Mouse (Mus musculus) lung, embryonic 15.5 days (tissue): ENCODE measurements at regions not wholly inside any gene's neighbourhood (a gene's known extent, or its start where the extent isn't known, plus 50 kb on each side); places are given as distances from the start of the nearest gene placed in this dataset.

Experiments used
- ATAC-seq: fragments of 200-750 bp; cut with Nextera tagmentation; 2 replicates; pipeline ENCODE4 v1.8.0; 2017; ENCODE audit warnings: moderate number of reproducible peaks, borderline replicate concordance; ENCODE audit not compliant: low FRiP score, low TSS enrichment; ENCODE audit errors: extremely low read depth
- H3K27ac ChIP-seq: fragments of 300-500 bp; sonication (generic); 2 replicates; pipeline ENCODE4 v1.5.1; 2015; ENCODE audit warnings: moderate library complexity, mild to moderate bottlenecking, inconsistent platforms
- H3K27me3 ChIP-seq: fragments of 300-500 bp; sonication (generic); 2 replicates; pipeline ENCODE4 v1.6.1; 2015; ENCODE audit warnings: inconsistent platforms
- H3K36me3 ChIP-seq: fragments of 300-500 bp; sonication (generic); 2 replicates; pipeline ENCODE4 v1.6.1; 2015; ENCODE audit warnings: inconsistent platforms
- H3K4me1 ChIP-seq: fragments of 300-500 bp; sonication (generic); 2 replicates; pipeline ENCODE4 v1.6.1; 2015; ENCODE audit warnings: inconsistent platforms
- H3K4me2 ChIP-seq: fragments of 300-500 bp; sonication (generic); 2 replicates; pipeline ENCODE4 v1.6.1; 2015; ENCODE audit warnings: inconsistent platforms, mild to moderate bottlenecking, moderate library complexity
- H3K4me3 ChIP-seq: fragments of 300-500 bp; sonication (generic); 2 replicates; pipeline ENCODE4 v1.5.1; 2015; ENCODE audit warnings: mild to moderate bottlenecking, inconsistent platforms
- H3K9ac ChIP-seq: fragments of 300-500 bp; sonication (generic); 2 replicates; pipeline ENCODE4 v1.6.1; 2015; ENCODE audit warnings: inconsistent platforms
- H3K9me3 ChIP-seq: fragments of 300-500 bp; sonication (generic); 2 replicates; pipeline ENCODE4 v1.6.1; 2016; ENCODE audit warnings: inconsistent platforms
- WGBS: fragments of 180-500 bp; shearing (Covaris S2); methylation state at CpG from one replicate; pipeline ENCODE4 v1.1.7; 2015; 5-methylcytosine and 5-hydroxymethylcytosine counted together

DNA sequence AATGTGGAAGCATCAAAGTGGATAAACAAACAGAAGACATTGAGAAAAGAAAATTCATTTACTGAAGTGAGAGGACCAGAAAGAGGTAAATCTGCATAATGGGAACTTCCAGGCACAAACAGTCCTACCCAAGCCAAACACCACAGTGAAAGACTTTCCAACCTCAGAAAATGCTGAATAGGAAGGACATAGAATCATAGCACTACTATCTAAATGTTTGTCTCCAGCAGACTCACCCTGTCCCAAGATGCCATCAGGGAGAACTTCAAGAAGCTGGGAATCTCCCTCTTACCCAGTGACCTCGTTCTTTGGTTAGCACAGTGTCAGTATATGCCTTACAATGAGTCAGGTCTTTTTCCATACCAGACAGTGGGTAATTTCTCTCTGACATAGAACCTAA, 783.4 kb downstream of the Stpg2 start:
- no peak for ATAC-seq
- no peak overlapping the region for H3K4me3 ChIP-seq
- no peaks in the 10 kb centered on the region for H3K4me1 ChIP-seq
- no peak overlapping the region for H3K9ac ChIP-seq
- H3K4me2 ChIP-seq: no peak overlapping the region
- H3K9me3 ChIP-seq: no peaks in the 10 kb centered on the region
- no peak overlapping the region for H3K27ac ChIP-seq
- WGBS: 63% methylated on average over 1 of the region's 1 CpGs
- H3K27me3 ChIP-seq: no peaks in the 10 kb centered on the region
- H3K36me3 ChIP-seq: no peaks in the 10 kb centered on the region

DNA sequence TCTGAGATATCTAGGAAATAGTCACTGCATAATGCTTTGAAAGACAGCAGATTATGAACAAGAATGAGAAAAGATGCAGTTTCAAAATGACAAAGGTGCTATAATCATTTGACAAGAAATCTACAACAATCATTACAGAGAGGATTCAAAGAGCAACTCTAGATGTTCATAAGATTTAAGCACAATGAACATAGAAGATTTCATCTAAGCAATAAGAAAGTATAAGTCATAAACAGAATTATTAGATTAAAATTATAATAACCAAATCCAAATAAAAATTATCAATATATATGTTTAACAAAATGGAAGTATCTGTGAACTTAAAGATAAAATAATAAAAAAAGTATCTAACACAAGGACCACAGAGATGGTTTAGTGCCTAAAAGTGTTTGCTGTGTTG, 783.9 kb downstream of the Stpg2 start:
- no peak overlapping the region for H3K9ac ChIP-seq
- no peak for ATAC-seq
- no peaks in the 10 kb centered on the region for H3K4me1 ChIP-seq

DNA sequence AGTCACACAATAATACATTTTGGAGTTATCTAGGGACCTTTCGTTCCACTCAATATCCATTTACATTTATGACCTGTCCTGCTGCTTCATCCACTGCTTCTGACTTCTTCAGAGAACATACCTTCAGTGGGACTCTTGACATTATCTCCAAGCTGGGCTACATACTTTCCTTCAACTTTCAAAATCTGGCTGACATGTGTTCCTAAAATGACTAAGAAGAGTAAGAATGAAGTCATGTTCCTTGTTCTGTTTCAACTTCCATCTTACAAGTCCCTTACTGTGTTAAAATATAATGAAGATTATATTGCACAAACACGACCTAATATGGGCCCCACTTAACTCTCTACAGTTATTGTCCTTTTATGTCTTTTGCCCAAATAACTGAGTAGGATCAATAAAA, 807.0 kb downstream of the Stpg2 start:
- no peak for ATAC-seq
- 74% methylated on average over 2 of the region's 2 CpGs for WGBS
- H3K27me3 ChIP-seq: no peaks in the 10 kb centered on the region

More for the DNA sequence above, 783.9 kb downstream of the Stpg2 start:
- no peak overlapping the region for H3K4me2 ChIP-seq
- H3K36me3 ChIP-seq: no peaks in the 10 kb centered on the region
- no peaks in the 10 kb centered on the region for H3K27me3 ChIP-seq
- H3K9me3 ChIP-seq: no peaks in the 10 kb centered on the region
- no peak overlapping the region for H3K27ac ChIP-seq
- H3K4me3 ChIP-seq: no peak overlapping the region

DNA sequence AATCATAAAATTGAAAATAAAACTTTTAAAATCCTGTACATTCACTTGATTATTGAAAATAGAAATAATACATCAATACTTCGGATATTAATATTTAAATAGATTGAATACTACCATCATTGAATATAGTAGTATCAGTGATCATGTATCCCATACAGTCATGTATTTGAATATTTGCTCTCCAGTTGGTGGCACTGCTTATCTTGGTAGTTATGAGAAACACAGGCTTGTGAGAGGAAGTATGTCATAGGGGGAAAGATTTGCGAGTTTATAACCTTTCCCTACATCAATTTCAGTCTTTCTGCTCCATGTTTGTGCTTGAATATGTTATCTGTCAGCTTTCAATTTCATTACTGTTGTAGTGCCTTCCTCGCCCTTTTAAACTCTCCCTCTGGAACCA, 828.6 kb downstream of the Stpg2 start:
- Histone ChIP-seq H3K27me3 (no peaks in the 10 kb centered on the region), H3K4me2 (no peak overlapping the region), H3K9me3 (no peaks in the 10 kb centered on the region), H3K36me3 (no peaks in the 10 kb centered on the region), H3K9ac (no peak overlapping the region), H3K4me1 (no peaks in the 10 kb centered on the region), H3K27ac (no peak overlapping the region), H3K4me3 (no peak overlapping the region)
- WGBS: 71% methylated on average over 3 of the region's 3 CpGs
- ATAC-seq: no peak

More for the DNA sequence above, 807.0 kb downstream of the Stpg2 start:
- Histone ChIP-seq H3K9ac (no peak overlapping the region), H3K27ac (no peak overlapping the region), H3K4me1 (no peaks in the 10 kb centered on the region), H3K9me3 (no peaks in the 10 kb centered on the region), H3K4me3 (no peak overlapping the region), H3K36me3 (no peaks in the 10 kb centered on the region), H3K4me2 (no peak overlapping the region)

DNA sequence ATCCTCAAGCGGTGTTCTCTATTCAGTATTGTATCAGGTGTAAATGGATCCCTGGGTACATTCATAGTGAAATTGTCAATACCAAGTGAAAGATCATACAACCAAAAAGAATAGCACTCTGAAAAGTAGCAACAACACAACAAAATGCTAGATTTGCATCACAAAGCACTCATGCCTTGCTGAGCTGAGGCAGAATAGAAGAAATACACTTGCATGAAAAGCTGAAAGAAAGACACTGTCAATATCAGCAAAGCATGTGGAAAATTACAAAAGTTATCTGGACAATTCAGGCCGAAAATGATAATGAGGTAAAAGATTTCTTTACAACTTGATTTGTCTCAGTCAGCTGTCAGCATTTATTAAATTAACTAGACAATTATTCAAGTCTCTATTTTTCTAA, 829.6 kb downstream of the Stpg2 start:
- no peak overlapping the region for H3K27ac ChIP-seq
- H3K36me3 ChIP-seq: no peaks in the 10 kb centered on the region
- no peak overlapping the region for H3K4me2 ChIP-seq
- H3K4me1 ChIP-seq: no peaks in the 10 kb centered on the region
- no peak overlapping the region for H3K4me3 ChIP-seq
- no peaks in the 10 kb centered on the region for H3K27me3 ChIP-seq
- H3K9ac ChIP-seq: no peak overlapping the region
- no peak for ATAC-seq
- WGBS: 84% methylated on average over 2 of the region's 2 CpGs
- no peaks in the 10 kb centered on the region for H3K9me3 ChIP-seq

DNA sequence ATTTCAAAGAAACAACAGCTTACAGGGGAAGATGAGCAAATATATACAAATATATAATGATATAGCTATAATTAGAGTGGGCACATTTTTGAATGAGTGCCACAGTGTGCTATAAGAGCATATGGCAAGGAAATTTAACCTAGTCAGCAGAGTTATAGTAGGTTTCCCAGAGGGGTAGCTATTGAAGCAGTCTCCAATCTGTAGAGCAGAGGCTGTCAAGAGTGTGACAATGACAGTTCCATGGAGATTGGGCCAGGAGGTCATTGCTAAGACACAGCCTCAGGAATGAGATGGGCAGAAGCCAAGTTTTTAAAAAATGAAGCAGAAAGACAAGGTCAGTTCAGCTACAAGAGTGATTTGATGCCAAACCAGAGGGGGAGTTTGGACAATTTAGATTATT, 839.4 kb downstream of the Stpg2 start:
- ATAC-seq: no peak
- Histone ChIP-seq H3K4me2 (no peak overlapping the region), H3K9ac (no peak overlapping the region), H3K9me3 (no peaks in the 10 kb centered on the region), H3K27ac (no peak overlapping the region), H3K4me1 (no peaks in the 10 kb centered on the region), H3K27me3 (no peaks in the 10 kb centered on the region), H3K36me3 (no peaks in the 10 kb centered on the region), H3K4me3 (no peak overlapping the region)

DNA sequence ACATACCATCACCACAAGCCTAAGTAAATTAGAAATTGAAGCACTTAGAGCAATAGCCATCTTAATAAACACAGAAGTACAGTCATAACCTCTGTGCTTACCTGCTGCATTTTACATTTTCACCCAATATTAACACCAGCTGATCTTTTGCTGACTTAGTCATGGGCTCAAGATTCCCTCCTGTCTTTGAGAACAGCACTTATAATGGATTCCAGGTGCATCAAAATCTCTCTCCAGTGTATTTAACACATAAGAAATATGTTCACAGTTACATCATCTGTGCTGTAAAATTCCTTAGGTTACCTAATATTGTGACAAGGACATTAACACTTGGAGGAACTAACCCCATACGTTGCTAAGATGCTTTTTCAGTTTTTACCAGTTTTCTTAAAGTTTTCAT, 849.1 kb downstream of the Stpg2 start:
- ATAC-seq: no peak
- Histone ChIP-seq H3K4me2 (no peak overlapping the region), H3K27ac (no peak overlapping the region), H3K9me3 (no peaks in the 10 kb centered on the region), H3K27me3 (no peaks in the 10 kb centered on the region), H3K4me3 (no peak overlapping the region), H3K4me1 (no peaks in the 10 kb centered on the region), H3K9ac (no peak overlapping the region), H3K36me3 (no peaks in the 10 kb centered on the region)
- WGBS: 50% methylated on average over 1 of the region's 1 CpGs

DNA sequence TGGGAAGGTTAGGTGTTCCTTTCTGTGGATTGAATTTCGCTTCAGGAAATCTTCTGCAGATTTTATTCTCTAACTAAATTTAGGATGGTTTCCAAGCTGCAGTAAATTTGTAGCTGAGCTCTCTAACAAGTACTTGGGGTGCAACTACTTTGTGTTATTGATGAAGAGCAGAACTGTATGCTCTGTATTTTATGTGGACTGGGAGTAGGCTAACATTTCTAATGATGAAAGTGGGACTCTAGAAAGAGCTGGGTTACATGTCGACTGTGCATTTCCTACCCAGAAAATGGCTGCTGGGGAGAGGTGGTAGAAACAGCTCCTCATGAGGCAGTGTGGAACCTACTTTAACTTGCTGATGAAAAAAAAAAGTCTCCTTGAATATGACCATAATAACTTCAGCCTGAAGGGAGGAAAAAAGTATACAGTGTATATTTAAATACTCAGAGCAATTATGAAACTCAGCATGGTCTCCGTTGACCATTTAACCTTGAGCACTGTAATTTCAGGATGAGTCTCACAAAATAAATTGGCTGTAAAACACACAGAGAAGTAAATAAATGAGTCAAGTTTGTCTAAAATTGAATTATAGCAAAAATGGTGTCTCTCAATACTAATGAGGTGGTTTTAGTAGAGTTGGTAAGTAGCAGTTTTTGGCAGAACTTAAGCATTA, 852.6 kb downstream of the Stpg2 start:
- no peak for ATAC-seq
- H3K4me2 ChIP-seq: no peak overlapping the region
- H3K9me3 ChIP-seq: no peaks in the 10 kb centered on the region
- 81% methylated on average over 3 of the region's 3 CpGs for WGBS
- H3K9ac ChIP-seq: no peak overlapping the region
- no peak overlapping the region for H3K27ac ChIP-seq
- no peaks in the 10 kb centered on the region for H3K4me1 ChIP-seq
- H3K36me3 ChIP-seq: no peaks in the 10 kb centered on the region
- no peaks in the 10 kb centered on the region for H3K27me3 ChIP-seq
- H3K4me3 ChIP-seq: no peak overlapping the region

DNA sequence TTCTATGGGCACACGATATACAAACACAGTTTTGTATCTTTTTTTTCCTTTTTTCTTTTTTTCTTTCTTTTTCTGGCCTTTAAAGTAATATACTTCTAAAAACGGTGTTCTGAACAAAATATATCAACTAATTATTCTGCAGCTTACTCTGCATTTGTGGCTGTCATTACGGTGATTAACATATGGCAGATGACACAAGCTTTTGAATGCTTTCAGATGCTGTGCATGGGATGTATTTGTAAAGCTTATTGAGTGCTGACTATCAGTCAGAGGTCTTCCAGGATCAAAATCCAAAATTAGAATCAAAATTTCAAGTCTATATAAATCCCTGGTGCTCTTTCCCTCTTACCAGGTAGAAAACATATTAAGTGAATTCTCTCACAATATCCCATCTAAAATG, 853.6 kb downstream of the Stpg2 start:
- Histone ChIP-seq H3K9ac (no peak overlapping the region), H3K4me1 (no peaks in the 10 kb centered on the region), H3K4me2 (no peak overlapping the region), H3K9me3 (no peaks in the 10 kb centered on the region), H3K27me3 (no peaks in the 10 kb centered on the region), H3K27ac (no peak overlapping the region), H3K4me3 (no peak overlapping the region), H3K36me3 (no peaks in the 10 kb centered on the region)
- ATAC-seq: no peak
- WGBS: 75% methylated on average over 3 of the region's 3 CpGs

DNA sequence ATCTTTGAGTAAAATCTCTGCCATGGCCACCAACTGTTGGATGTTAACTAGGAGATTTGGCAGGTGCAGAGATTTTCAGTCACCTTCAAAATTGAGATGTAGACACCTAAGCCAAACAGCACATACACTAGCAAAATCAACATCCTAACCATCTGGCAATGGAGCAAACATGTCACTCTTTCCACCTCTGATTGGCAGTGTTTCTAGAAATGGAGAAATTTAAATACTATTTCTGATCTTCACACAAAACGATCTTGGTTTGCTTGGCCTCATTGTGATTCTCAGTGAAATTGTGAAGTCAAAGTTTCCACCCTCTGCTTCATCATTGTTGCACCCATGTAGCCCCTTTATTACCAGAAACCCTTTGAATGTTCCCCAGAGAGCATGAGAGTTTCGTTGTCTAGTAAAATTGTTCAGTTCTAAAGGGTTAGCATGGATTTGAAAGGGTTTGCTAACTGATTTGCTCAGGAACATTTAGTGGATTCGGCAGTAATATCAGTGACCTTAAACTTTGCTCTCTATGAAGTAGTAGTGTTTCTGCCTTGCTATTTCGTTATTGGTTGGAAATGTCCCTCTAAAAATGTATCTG, 854.1 kb downstream of the Stpg2 start:
- no peaks in the 10 kb centered on the region for H3K36me3 ChIP-seq
- no peak overlapping the region for H3K9ac ChIP-seq
- H3K4me3 ChIP-seq: no peak overlapping the region
- no peak overlapping the region for H3K4me2 ChIP-seq
- H3K9me3 ChIP-seq: no peaks in the 10 kb centered on the region
- ATAC-seq: no peak
- 76% methylated on average over 4 of the region's 4 CpGs for WGBS
- no peaks in the 10 kb centered on the region for H3K27me3 ChIP-seq
- no peak overlapping the region for H3K27ac ChIP-seq
- H3K4me1 ChIP-seq: no peaks in the 10 kb centered on the region

DNA sequence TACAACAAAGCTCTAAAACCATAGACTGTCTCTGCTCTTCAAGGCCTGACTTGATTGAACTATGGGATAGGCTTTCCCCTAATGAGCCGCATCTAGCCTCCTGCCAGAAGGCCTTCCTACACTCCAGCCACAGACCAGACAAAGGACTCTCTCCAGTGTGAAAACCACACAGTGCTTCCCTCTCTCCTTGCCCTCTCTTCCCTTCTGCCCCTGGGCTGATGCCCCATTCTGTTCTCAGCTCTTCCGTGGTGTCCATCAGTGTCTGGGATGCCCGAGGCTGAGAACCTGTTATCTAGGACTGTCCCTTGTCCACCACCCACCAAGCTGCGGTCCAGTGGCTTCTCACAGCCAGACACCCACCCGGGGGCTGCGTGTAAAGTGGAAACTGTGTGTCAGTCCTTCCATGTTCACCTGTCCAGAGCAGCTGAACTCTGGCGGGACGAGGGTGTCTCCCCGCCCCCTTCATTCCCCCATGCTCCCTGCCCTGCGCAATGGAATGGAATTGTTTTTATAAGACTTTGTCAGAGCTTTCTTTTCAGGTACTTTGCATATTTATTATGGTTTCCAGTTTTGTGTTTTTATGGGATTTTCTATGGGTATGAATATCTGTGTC, 856.4 kb downstream of the Stpg2 start:
- WGBS: 92% methylated on average over 10 of the region's 10 CpGs
- Histone ChIP-seq H3K27me3 (no peaks in the 10 kb centered on the region), H3K36me3 (no peaks in the 10 kb centered on the region), H3K9me3 (no peaks in the 10 kb centered on the region), H3K4me2 (no peak overlapping the region), H3K27ac (no peak overlapping the region), H3K4me3 (no peak overlapping the region), H3K9ac (no peak overlapping the region), H3K4me1 (no peaks in the 10 kb centered on the region)
- ATAC-seq: no peak

DNA sequence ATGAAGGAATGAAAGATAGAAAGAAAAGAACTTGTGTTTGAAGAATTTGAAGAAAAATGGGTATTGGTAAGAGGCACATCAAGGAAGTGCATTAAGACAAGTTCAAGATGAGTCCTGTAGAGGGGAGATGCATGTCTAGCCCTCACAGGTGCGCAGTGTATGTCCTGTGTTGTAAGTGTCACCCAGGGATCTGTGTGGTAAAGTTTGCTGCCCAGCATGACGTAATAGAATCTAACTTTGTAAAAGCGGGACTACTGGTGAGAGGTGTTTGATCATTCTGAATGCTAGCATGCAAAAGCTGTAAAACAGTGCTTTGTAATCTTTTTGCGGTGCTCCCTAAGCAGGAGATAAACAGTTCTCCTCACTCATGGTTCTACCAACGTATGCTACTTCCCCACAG, 857.4 kb downstream of the Stpg2 start:
- Histone ChIP-seq H3K9ac (no peak overlapping the region), H3K27ac (no peak overlapping the region), H3K4me1 (no peaks in the 10 kb centered on the region), H3K4me3 (no peak overlapping the region), H3K9me3 (no peaks in the 10 kb centered on the region), H3K4me2 (no peak overlapping the region), H3K27me3 (no peaks in the 10 kb centered on the region), H3K36me3 (no peaks in the 10 kb centered on the region)
- no peak for ATAC-seq
- 83% methylated on average over 5 of the region's 5 CpGs for WGBS
